Mouse (Mus musculus): ENCODE measurements at regions not wholly inside any gene's neighbourhood (a gene's known extent, or its start where the extent isn't known, plus 50 kb on each side); places are given as distances from the start of the nearest gene placed in this dataset.

GRCm38 (mm10) chr4:30776816-30777442 lies 1187.0 kb upstream of the Map3k7 start:
- WGBS, result 76% methylated on average over 2 of the region's 2 CpGs
- H3K36me3 ChIP-seq (ENCODE audit: control insufficient read depth, insufficient read depth, low read length), result no peaks in the 10 kb centered on the region
- H3K27ac ChIP-seq (replicated peaks; ENCODE audit: insufficient read depth, low read depth, low read length), result no peak overlapping the region

DNA sequence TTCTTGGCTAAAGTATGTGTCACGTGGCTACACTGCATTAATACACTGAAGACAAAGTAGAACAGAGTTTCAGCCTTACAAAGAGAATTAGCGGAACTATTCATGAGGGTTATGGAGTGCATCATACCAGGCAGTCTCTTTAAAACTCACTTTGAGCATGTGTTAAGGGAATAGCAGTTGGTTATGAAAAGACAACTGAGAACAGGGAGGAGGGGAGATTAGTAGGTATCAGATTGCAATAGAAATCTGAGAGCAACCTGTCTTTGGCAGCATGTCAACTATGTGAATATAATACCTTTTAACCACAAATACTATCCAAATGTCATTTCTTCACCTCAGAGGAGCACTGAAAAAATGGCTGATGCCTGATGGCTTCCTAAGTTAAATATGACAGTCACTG lies 1182.2 kb upstream of the Map3k7 start:
- Histone ChIP-seq H3K4me1 (ENCODE audit: control insufficient read depth, insufficient read depth, low read length) (no peaks in the 10 kb centered on the region), H3K27ac (replicated peaks; ENCODE audit: insufficient read depth, low read depth, low read length) (no peak overlapping the region), H3K4me3 (ENCODE audit: insufficient read depth, low read depth, low read length) (no peak overlapping the region), H3K79me2 (ENCODE audit: control insufficient read depth, insufficient read depth, low read length) (no peaks in the 10 kb centered on the region), H3K9ac (ENCODE audit: low read depth, low read length) (no peak overlapping the region), H3K36me3 (ENCODE audit: control insufficient read depth, insufficient read depth, low read length) (no peaks in the 10 kb centered on the region), H3K27me3 (ENCODE audit: control insufficient read depth, insufficient read depth, low read length) (no peaks in the 10 kb centered on the region)
- 77% methylated on average over 2 of the region's 2 CpGs for WGBS
- no peak for DNase-seq (ENCODE audit: extremely low read depth, low read depth, low spot score)
- TF ChIP-seq POLR2A (IDR thresholded peaks at IDR 0.05; ENCODE audit: extremely low read depth, insufficient read depth, low read length), result no peak
- no peak for TF ChIP-seq CTCF (IDR thresholded peaks at IDR 0.05; ENCODE audit: low read depth, low read length)

More at GRCm38 (mm10) chr4:30776816-30777442, 1187.0 kb upstream of the Map3k7 start:
- no peak for DNase-seq (ENCODE audit: extremely low read depth, low read depth, low spot score)
- Histone ChIP-seq H3K4me1 (ENCODE audit: control insufficient read depth, insufficient read depth, low read length) (no peaks in the 10 kb centered on the region), H3K4me3 (ENCODE audit: insufficient read depth, low read depth, low read length) (no peak overlapping the region), H3K27me3 (ENCODE audit: control insufficient read depth, insufficient read depth, low read length) (no peaks in the 10 kb centered on the region), H3K9ac (ENCODE audit: low read depth, low read length) (no peak overlapping the region), H3K79me2 (ENCODE audit: control insufficient read depth, insufficient read depth, low read length) (no peaks in the 10 kb centered on the region)
- no peak for TF ChIP-seq POLR2A (IDR thresholded peaks at IDR 0.05; ENCODE audit: extremely low read depth, insufficient read depth, low read length)
- TF ChIP-seq CTCF (IDR thresholded peaks at IDR 0.05; ENCODE audit: low read depth, low read length), result no peak

DNA sequence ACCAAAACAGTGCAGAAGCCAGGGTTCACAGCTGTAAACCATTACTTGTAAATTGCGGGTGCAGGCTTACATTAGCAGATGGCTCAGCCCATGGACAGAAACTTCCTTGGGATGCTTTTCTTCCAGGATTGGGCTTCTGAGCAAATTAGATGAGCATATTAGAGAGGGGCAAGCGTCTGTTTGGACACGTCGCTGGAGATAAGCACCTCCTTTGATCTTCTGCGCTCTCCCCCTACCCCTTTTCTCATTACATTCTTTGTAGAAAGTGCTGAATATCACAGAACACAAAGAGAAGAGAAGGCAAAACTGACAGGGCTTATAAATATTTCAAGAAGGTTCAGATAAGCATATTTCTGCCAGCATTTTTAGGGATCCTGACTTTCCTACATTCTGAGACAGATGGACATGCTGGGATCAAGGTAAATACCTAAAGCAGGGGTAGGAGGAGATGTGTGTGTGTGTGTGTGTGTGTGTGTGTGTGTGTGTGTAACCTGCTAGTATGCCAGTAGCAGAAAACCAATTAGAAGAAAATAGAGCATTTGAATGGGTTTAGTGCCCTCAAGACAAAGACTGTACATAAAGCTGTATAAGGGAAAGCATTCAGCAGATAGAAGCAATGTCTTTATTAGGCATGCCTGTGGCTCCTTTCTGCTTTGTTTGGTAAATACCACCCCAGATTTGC lies 1173.8 kb upstream of the Map3k7 start:
- H3K36me3 ChIP-seq (ENCODE audit: control insufficient read depth, insufficient read depth, low read length), result no peaks in the 10 kb centered on the region
- 50% methylated on average over 5 of the region's 5 CpGs for WGBS
- no peaks in the 10 kb centered on the region for H3K4me1 ChIP-seq (ENCODE audit: control insufficient read depth, insufficient read depth, low read length)
- H3K9ac ChIP-seq (ENCODE audit: low read depth, low read length), result no peak overlapping the region
- TF ChIP-seq CTCF (IDR thresholded peaks at IDR 0.05; ENCODE audit: low read depth, low read length), result no peak
- no peak for TF ChIP-seq POLR2A (IDR thresholded peaks at IDR 0.05; ENCODE audit: extremely low read depth, insufficient read depth, low read length)
- no peak overlapping the region for H3K4me3 ChIP-seq (ENCODE audit: insufficient read depth, low read depth, low read length)
- H3K27ac ChIP-seq (replicated peaks; ENCODE audit: insufficient read depth, low read depth, low read length), result no peak overlapping the region
- H3K79me2 ChIP-seq (ENCODE audit: control insufficient read depth, insufficient read depth, low read length), result no peaks in the 10 kb centered on the region
- H3K27me3 ChIP-seq (ENCODE audit: control insufficient read depth, insufficient read depth, low read length), result no peaks in the 10 kb centered on the region
- DNase-seq (ENCODE audit: extremely low read depth, low read depth, low spot score), result no peak

GRCm38 (mm10) chr4:30809798-30810197 lies 1154.1 kb upstream of the Map3k7 start:
- DNase-seq (ENCODE audit: extremely low read depth, low read depth, low spot score), result no peak
- TF ChIP-seq POLR2A (IDR thresholded peaks at IDR 0.05; ENCODE audit: extremely low read depth, insufficient read depth, low read length) (no peak), CTCF (IDR thresholded peaks at IDR 0.05; ENCODE audit: low read depth, low read length) (no peak)
- H3K27ac ChIP-seq (replicated peaks; ENCODE audit: insufficient read depth, low read depth, low read length), result no peak overlapping the region
- no peaks in the 10 kb centered on the region for H3K79me2 ChIP-seq (ENCODE audit: control insufficient read depth, insufficient read depth, low read length)
- H3K9ac ChIP-seq (ENCODE audit: low read depth, low read length), result no peak overlapping the region
- no peaks in the 10 kb centered on the region for H3K36me3 ChIP-seq (ENCODE audit: control insufficient read depth, insufficient read depth, low read length)
- H3K4me1 ChIP-seq (ENCODE audit: control insufficient read depth, insufficient read depth, low read length), result no peaks in the 10 kb centered on the region
- no peaks in the 10 kb centered on the region for H3K27me3 ChIP-seq (ENCODE audit: control insufficient read depth, insufficient read depth, low read length)
- no peak overlapping the region for H3K4me3 ChIP-seq (ENCODE audit: insufficient read depth, low read depth, low read length)

DNA sequence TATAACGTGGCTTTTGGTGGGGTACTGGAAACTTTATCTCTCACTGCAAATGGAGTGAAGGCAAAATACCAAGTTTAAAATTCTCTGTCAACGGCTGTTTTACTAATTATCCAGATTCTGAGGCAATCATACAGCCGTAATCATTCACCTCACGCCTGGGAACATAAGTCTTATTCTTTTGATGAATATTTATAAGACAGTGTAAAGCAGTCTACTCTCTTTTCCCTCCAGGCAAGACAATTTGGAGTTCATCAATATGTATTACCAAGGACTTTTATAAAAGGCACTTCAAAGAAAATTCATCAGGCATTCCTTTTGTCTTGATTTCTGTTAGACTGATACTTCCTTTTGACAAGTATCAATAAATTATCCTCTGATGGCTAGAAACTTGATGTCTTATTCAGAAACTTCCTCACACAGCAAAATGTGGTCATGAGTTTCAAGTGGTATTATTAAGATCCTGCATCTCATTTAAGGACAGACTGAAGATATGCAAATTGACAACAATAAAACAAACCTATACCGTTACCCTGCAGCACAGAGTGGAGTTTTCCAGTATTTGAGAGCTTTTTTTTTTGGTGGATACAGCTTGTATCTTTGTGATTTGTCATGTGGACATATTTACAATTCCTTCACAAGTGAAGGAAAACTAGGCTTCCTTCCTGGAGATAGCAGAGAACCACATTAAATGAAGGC lies 1108.4 kb upstream of the Map3k7 start:
- Histone ChIP-seq H3K4me3 (ENCODE audit: insufficient read depth, low read depth, low read length) (no peak overlapping the region), H3K27ac (replicated peaks; ENCODE audit: insufficient read depth, low read depth, low read length) (no peak overlapping the region), H3K4me1 (ENCODE audit: control insufficient read depth, insufficient read depth, low read length) (no peaks in the 10 kb centered on the region), H3K27me3 (ENCODE audit: control insufficient read depth, insufficient read depth, low read length) (no peaks in the 10 kb centered on the region), H3K79me2 (ENCODE audit: control insufficient read depth, insufficient read depth, low read length) (no peaks in the 10 kb centered on the region), H3K36me3 (ENCODE audit: control insufficient read depth, insufficient read depth, low read length) (no peaks in the 10 kb centered on the region), H3K9ac (ENCODE audit: low read depth, low read length) (no peak overlapping the region)
- TF ChIP-seq POLR2A (IDR thresholded peaks at IDR 0.05; ENCODE audit: extremely low read depth, insufficient read depth, low read length), result no peak
- no peak for TF ChIP-seq CTCF (IDR thresholded peaks at IDR 0.05; ENCODE audit: low read depth, low read length)
- 73% methylated on average over 5 of the region's 5 CpGs for WGBS
- DNase-seq (ENCODE audit: extremely low read depth, low read depth, low spot score), result no peak
